Mouse (Mus musculus) B cell, adult 2 months (primary cell): Measurements from ENCODE around the gene Apol7b.
A peak's percentile ranks its signal among the peaks of the same experiment; 100 is the strongest.
"Not testable (repeated sequence)": the region's sequence is repeated elsewhere in the genome, so short reads cannot be mapped to it uniquely, and the experiment has no call there.

ENCODE experiments used
- DNase-seq, 2 experiments: peaks; one replicate each; pipeline ENCODE4 v3.0.0; 2022

Apol7b gene

GRCm38 (mm10) chr15:77447392-77447791 lies at the start of gene Apol7b:
Apol7b (minus strand) TSS chr15:77447492.
- DNase-seq: not testable (repeated sequence)

DNA sequence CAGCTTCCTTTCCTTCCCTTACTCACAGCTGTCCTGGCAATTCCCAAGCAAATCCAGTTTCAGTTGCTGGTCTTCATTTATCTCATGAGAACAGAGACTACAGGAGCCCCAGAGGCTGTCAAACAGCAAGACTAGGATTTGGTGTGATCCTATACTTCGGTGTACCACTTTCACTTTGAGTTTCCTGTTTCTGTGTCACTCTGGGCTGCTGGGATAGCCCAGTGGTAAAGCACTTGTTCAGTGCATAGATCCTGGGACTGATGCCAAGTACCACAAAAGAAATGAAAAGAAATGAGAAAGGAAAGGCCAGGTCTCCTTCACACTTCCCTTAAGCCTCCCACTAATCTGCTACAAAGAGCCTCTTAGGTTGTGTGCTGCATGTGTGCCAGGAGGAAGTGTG lies 47.4 kb upstream of the Apol7b start:
- not testable (repeated sequence) for DNase-seq

GRCm38 (mm10) chr15:77493181-77493580 lies 45.9 kb upstream of the Apol7b start:
- not testable (repeated sequence) for DNase-seq

GRCm38 (mm10) chr15:77482140-77482794 lies 35.0 kb upstream of the Apol7b start:
- DNase-seq: no peak

- not testable (repeated sequence) for DNase-seq
Measured at GRCm38 (mm10) chr15:77476693-77477092, 29.4 kb upstream of the Apol7b start, which contains the start of gene Apol10a. Apol10a (plus strand) TSS chr15:77477047.

DNA sequence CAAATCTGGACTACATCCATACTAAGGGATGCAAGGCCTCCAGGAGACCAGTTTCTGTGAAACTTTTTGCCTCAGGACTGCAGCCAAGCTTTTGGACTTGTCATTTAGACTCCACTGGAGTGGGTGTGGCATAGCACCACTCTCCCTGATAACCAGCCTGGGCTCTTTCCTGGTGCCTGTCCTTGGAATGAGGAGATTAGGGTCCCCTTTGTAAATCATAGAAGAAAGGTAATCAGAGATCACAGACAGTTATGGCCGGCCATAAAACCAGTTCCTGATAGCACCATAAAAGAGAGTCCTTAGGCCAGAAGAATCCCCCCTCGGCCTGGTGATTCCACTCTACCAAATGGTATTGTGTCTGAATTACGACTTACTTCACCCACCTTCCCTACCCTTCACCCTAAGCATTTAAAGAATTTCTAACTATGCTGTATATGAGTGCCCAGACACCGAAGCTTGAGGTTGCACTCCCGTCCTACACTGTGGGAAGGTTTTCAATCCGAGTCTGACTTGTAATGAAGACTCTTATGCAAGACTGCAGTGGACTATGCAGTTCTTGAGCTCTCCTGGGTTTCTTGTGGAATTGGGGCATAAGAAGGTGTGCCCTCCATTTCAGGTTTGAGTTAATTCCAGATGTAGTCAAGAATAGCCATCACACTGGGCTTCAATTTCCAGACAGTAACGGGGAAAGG lies 27.6 kb upstream of the Apol7b start:
- DNase-seq: not testable (repeated sequence)

GRCm38 (mm10) chr15:77449927-77450326 lies 2.6 kb upstream of the Apol7b start:
- peak in 1 of 2 experiments; percentile 1 for DNase-seq

DNA sequence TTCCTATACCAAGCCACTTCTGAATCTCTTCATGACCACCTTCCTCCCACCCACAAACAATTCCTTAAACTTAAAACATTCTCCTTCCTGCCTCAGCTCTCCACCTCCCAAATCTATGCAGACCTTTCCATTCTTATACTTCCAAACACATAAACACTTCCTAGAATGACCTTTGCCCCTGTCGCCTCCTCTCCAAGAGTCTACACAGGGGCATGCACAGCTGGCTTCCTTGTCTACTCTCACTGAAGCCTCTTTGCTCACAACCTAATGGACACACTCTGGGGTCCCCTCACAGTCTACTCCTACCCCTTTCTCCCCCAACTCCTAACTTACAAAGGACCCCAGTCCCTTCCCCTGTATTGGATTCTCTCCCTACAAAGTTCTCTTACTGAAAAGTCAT lies 1.6 kb downstream of the Apol7b start:
- DNase-seq: not testable (repeated sequence)

GRCm38 (mm10) chr15:77444746-77445145 lies 2.5 kb downstream of the Apol7b start:
- not testable (repeated sequence) for DNase-seq

DNA sequence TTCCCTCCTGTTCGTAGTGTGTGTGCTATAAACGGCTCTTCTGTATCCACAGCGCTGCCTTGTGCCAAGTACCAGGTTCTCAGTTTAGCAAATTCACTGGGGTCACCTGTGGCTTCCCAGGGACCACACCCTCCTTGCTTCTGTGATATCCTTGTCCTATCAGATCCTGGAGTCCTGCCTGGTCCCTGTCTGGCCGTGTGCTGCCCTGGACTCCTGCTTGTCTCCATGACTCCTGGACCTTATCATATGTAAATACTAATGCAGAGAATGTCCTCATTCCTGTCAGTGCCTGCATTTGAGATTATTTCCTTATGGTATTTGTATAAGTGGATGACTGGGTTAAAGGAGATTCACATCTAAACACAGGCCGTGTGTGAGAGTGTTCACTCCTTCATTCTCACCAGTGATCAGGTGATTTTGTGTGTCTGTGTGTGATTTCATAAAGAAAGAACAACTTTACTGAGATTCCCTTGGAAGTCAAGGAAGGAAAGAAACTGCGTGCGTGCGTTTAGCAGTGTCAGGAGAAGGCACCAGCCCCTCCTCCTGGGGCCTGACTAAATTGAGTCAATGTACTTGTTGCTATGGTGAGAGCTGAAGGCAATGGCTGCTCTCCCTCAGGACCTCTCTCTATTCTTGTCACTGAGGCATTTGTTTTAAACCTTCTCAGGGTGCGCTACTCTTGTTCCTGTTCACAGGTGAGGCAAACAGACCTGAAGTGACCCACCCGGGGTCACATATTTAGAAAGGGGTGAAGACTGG lies 18.4 kb downstream of the Apol7b start:
- not testable (repeated sequence) for DNase-seq

- DNase-seq: not testable (repeated sequence)
Measured at GRCm38 (mm10) chr15:77422925-77423324, 24.4 kb downstream of the Apol7b start.

GRCm38 (mm10) chr15:77419657-77420056 lies 27.6 kb downstream of the Apol7b start:
- DNase-seq: not testable (repeated sequence)

- not testable (repeated sequence) for DNase-seq
Measured at GRCm38 (mm10) chr15:77416655-77417333, 30.5 kb downstream of the Apol7b start.

GRCm38 (mm10) chr15:77415653-77416052 lies 31.6 kb downstream of the Apol7b start:
- not testable (repeated sequence) for DNase-seq

GRCm38 (mm10) chr15:77412695-77413094 lies 34.6 kb downstream of the Apol7b start:
- not testable (repeated sequence) for DNase-seq

DNA sequence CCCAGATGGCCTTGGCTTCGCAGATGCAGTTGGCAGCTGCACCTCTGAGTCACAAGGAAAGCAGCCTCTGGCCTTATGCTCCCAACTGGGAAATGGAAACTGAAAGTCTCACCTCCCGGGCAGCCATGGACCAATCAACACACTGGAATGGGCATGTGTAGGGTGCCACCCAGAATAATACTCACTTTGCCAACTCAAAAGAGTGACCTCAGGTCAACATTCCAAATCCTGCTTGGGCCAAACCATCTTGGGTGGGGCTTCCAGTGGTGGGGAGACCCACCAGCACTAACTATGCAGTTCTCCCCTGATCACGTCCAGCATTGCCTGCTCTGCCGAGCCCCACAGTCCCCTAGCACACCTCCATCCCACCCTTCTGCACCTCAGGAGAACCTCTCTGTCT lies 36.3 kb downstream of the Apol7b start, which contains the start of gene Apol9a:
Apol9a (minus strand) TSS at position 101 of the 400 bp plus-strand sequence.
- DNase-seq: not testable (repeated sequence)

DNA sequence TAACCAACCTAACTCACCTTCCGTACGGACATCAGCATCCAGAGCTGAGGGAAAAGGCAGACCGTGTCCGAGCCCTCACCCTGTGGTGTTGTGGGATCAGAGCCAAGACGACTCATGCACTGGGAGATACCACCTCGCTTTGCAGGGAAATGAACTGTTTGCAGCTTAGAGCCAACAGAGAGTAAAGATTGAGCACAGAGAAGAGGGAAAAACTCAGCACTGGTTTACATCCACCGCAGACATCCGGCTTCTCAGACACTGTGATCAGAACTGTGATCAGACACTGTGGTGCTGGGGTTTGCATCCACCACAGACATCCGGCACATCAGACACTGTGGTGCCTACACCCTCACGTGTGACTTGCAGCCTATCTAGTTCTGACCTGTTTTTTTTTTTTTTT lies 40.9 kb downstream of the Apol7b start:
- DNase-seq: peak; percentile 19 to 31

DNA sequence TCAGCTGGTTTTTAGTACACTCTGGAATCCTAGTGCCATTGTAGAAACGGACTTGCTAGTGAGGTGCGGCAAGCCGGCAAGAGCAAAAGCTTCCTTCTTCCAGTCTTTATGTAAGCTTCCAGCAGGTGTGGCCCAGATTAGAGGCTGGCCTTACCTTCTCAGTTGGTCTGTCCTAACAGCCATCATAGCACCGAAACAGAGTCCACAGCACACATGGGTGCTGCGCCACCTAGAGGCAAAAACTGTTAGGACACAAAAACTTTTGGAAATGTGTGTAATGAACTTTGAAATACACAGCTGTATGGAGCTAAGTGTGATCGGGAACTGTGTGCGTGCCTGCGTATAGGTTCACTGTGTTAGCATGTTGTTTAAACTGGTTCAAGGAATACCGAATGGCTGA lies 48.3 kb downstream of the Apol7b start, which contains the start of gene Apol7a:
Apol7a (minus strand) TSS at position 84 of the 400 bp plus-strand sequence.
- DNase-seq: not testable (repeated sequence)

DNA sequence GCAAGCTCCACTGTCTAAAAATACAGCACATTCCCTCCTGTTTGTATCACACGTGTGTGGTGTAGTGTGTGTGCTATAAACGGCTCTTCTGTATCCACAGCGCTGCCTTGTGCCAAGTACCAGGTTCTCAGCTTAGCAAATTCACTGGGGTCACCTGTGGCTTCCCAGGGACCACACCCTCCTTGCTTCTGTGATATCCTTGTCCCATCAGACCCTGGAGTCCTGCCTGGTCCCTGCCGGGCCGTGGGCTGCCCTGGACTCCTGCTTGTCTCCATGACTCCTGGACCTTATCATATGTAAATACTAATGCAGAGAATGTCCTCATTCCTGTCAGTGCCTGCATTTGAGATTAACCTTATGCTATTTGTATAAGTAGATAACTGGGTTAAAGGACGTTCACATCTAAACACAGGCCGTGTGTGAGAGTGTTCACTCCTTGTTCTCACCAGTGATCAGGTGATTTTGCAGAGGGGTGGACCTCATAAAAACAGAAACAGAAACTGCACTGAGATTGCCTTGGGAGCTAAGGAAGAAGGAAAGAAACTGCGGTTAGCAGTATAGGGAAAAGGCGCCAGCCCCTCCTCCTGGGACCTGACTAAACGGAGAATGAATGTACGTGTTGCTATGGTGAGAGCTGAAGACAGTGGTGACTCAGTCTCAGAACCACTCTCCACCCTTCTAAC lies 49.7 kb downstream of the Apol7b start:
- not testable (repeated sequence) for DNase-seq

DNA sequence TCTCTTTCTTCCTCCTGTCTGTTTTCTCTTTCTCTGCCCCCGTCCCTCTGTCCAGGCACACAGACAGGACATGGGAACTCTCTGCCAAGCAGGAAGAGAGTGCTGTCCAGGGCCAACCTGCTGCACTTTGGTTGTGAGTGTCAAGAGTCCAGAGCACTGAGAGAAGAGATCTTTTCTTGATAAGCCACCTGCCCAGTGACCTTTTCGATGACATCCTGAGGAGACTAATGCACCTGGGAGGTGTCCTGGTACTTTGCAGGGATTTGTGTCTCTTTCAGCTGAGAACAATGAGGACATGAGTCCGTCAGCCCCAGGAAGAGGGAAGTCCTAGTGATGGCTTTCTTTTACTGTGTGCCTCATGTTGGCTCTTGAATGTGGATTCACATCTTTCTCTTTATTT lies 53.5 kb downstream of the Apol7b start:
- not testable (repeated sequence) for DNase-seq

- DNase-seq: no peak
Measured at GRCm38 (mm10) chr15:77387462-77387861, 59.8 kb downstream of the Apol7b start.
